Mouse (Mus musculus): ENCODE data around the gene Fgf5.

DNA sequence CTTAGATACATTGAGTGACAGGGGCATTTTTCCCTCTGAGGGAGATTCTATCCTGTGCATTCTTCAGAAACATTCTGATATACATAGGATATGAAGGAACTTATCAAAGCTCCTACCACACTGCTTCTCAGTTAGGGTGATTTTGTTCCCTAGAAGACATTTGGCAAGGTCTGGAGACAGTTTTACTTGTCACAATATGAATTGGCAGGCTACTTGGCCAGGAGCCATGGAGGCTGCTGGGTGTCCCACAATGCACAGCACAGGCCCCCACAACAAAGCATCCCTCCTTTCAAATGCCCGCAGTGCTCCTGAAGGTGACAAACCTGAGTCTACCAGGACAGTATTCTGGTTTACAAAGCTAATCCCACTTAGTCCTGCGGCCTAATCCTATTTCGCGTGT is 32.0 kb upstream of the Fgf5 start:
- TF ChIP-seq GATA1 (IDR thresholded peaks at IDR 0.05; ENCODE audit: low read length), result no peak
- no peak for TF ChIP-seq TAL1 (IDR thresholded peaks at IDR 0.05; ENCODE audit: low read length)

Data from erythroblast, embryonic 14.5 days (primary cell).